Mouse (Mus musculus) cortical plate, adult 2 months (tissue): ENCODE measurements around the gene Mpp2.

Experiments
- CTCF ChIP-seq: fragments of 200-500 bp; IDR thresholded peaks from 2 replicates; pipeline ENCODE4 v1.5.1; 2011; ENCODE audit warnings: mild to moderate bottlenecking, control low read depth, low read length; ENCODE audit not compliant: insufficient read depth; ENCODE audit errors: extremely low read depth
- POLR2A ChIP-seq: fragments of 200-500 bp; IDR thresholded peaks from 2 replicates; pipeline ENCODE4 v1.6.1; 2011; ENCODE audit warnings: mild to moderate bottlenecking, low read length, control low read depth; ENCODE audit not compliant: insufficient read depth; ENCODE audit errors: extremely low read depth

DNA sequence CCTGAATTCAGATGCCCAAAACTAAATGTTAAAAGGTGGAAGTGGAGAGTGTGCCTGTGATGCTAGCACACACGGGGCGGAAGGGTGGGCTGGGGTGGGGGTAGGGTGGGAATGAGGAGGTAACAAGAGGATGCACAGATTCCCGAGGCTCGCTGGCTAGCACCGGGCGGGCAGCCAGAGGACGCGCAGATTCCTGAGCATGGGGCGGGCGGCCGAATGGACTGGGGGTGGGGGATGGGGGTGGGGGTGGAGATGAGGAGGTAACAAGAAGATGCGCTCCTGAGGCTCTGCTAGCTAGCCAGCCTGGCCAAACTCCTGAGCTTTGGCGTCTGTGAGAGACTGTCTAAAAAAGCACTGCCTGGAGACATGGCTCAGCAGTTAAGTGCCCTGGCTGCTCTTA, 17.9 kb downstream of the Mpp2 start:
- no peak for TF ChIP-seq CTCF
- TF ChIP-seq POLR2A: no peak
